Mouse (Mus musculus): Measurements from ENCODE around the gene Csrnp3.

Csrnp3 gene

GRCm38 (mm10) chr2:65942346-65942745 lies 96.8 kb downstream of the Csrnp3 start:
- DNase-seq (ENCODE audit: low read depth, low spot score) = no peak

GRCm38 (mm10) chr2:65948808-65949207 lies 103.2 kb downstream of the Csrnp3 start:
- DNase-seq (ENCODE audit: low read depth, low spot score) = no peak

GRCm38 (mm10) chr2:65953726-65954340 lies 108.3 kb downstream of the Csrnp3 start:
- DNase-seq (ENCODE audit: low read depth, low spot score) = no peak

GRCm38 (mm10) chr2:65955804-65956203 lies 110.2 kb downstream of the Csrnp3 start:
- DNase-seq (ENCODE audit: low read depth, low spot score) = no peak

GRCm38 (mm10) chr2:65956727-65957126 lies 111.2 kb downstream of the Csrnp3 start:
- no peak for DNase-seq (ENCODE audit: low read depth, low spot score)

GRCm38 (mm10) chr2:65963420-65963819 lies 117.9 kb downstream of the Csrnp3 start:
- DNase-seq (ENCODE audit: low read depth, low spot score) = no peak

- no peak for DNase-seq (ENCODE audit: low read depth, low spot score)
Measured at GRCm38 (mm10) chr2:65968810-65969209, 123.2 kb downstream of the Csrnp3 start.

GRCm38 (mm10) chr2:65973907-65974306 lies 128.3 kb downstream of the Csrnp3 start:
- no peak for DNase-seq (ENCODE audit: low read depth, low spot score)

GRCm38 (mm10) chr2:65975383-65975782 lies 129.8 kb downstream of the Csrnp3 start:
- no peak for DNase-seq (ENCODE audit: low read depth, low spot score)

GRCm38 (mm10) chr2:65979338-65980053 lies 133.9 kb downstream of the Csrnp3 start:
- no peak for DNase-seq (ENCODE audit: low read depth, low spot score)

- DNase-seq (ENCODE audit: low read depth, low spot score) = no peak
Measured at GRCm38 (mm10) chr2:65981470-65981869, 135.9 kb downstream of the Csrnp3 start.

- DNase-seq (ENCODE audit: low read depth, low spot score) = no peak
Measured at GRCm38 (mm10) chr2:65981965-65982364, 136.4 kb downstream of the Csrnp3 start.

GRCm38 (mm10) chr2:65985706-65986105 lies 140.1 kb downstream of the Csrnp3 start:
- no peak for DNase-seq (ENCODE audit: low read depth, low spot score)

GRCm38 (mm10) chr2:65987069-65987468 lies 141.5 kb downstream of the Csrnp3 start:
- DNase-seq (ENCODE audit: low read depth, low spot score) = no peak

GRCm38 (mm10) chr2:65987588-65987987 lies 142.0 kb downstream of the Csrnp3 start:
- DNase-seq (ENCODE audit: low read depth, low spot score) = no peak

GRCm38 (mm10) chr2:65988788-65989187 lies 143.2 kb downstream of the Csrnp3 start:
- DNase-seq (ENCODE audit: low read depth, low spot score) = no peak

- no peak for DNase-seq (ENCODE audit: low read depth, low spot score)
Measured at GRCm38 (mm10) chr2:65990108-65990507, 144.5 kb downstream of the Csrnp3 start.

GRCm38 (mm10) chr2:65990754-65991153 lies 145.2 kb downstream of the Csrnp3 start:
- DNase-seq (ENCODE audit: low read depth, low spot score) = no peak

- DNase-seq (ENCODE audit: low read depth, low spot score) = peak; percentile 59
Measured at GRCm38 (mm10) chr2:65993371-65993770, 147.8 kb downstream of the Csrnp3 start.

- DNase-seq (ENCODE audit: low read depth, low spot score) = no peak
Measured at GRCm38 (mm10) chr2:65994886-65995468, 149.4 kb downstream of the Csrnp3 start.

- DNase-seq (ENCODE audit: low read depth, low spot score) = no peak
Measured at GRCm38 (mm10) chr2:65998747-65999146, 153.2 kb downstream of the Csrnp3 start.

- no peak for DNase-seq (ENCODE audit: low read depth, low spot score)
Measured at GRCm38 (mm10) chr2:66008995-66009654, 163.6 kb downstream of the Csrnp3 start.
